Mouse (Mus musculus) midbrain, embryonic 16.5 days (tissue): ENCODE results near the gene Sys1. TPM values are rescaled to one million over a fixed set of nuclear protein-coding genes. Genes with fewer than 3 reads are reported as not detected.

Experiments
- ATAC-seq: fragments of 200-750 bp; cut with Nextera tagmentation; 2 replicates; pipeline ENCODE4 v1.8.0; 2017; ENCODE audit warnings: moderate TSS enrichment
- H3K27ac ChIP-seq: fragments of 300-500 bp; sonication (generic); 2 replicates; pipeline ENCODE4 v1.5.1; 2014; ENCODE audit warnings: mild to moderate bottlenecking, low read length, mixed read lengths
- H3K27me3 ChIP-seq: fragments of 300-500 bp; sonication (generic); 2 replicates; pipeline ENCODE4 v1.6.1; 2014; ENCODE audit warnings: low read depth, low read length, mixed read lengths; ENCODE audit not compliant: control insufficient read depth, insufficient read depth
- H3K36me3 ChIP-seq: fragments of 300-500 bp; sonication (generic); 2 replicates; pipeline ENCODE4 v1.6.1; 2014; ENCODE audit warnings: mild to moderate bottlenecking, low read length, moderate library complexity, mixed read lengths; ENCODE audit not compliant: control insufficient read depth, insufficient read depth
- H3K4me1 ChIP-seq: fragments of 300-500 bp; sonication (generic); 2 replicates; pipeline ENCODE4 v1.6.1; 2014; ENCODE audit warnings: mild to moderate bottlenecking, low read length, mixed read lengths; ENCODE audit not compliant: control insufficient read depth, insufficient read depth
- H3K4me2 ChIP-seq: fragments of 300-500 bp; sonication (generic); 2 replicates; pipeline ENCODE4 v1.6.1; 2014; ENCODE audit warnings: mild to moderate bottlenecking, low read length, mixed read lengths
- H3K4me3 ChIP-seq: fragments of 300-500 bp; sonication (generic); 2 replicates; pipeline ENCODE4 v1.5.1; 2014; ENCODE audit warnings: low read depth, mild to moderate bottlenecking, low read length, moderate library complexity, mixed read lengths
- H3K9ac ChIP-seq: fragments of 300-500 bp; sonication (generic); 2 replicates; pipeline ENCODE4 v1.6.1; 2014; ENCODE audit warnings: low read depth, low read length, mixed read lengths
- H3K9me3 ChIP-seq: fragments of 300-500 bp; sonication (generic); replicated peaks from 2 replicates; pipeline ENCODE4 v1.6.1; 2014; ENCODE audit warnings: mild to moderate bottlenecking, low read length, mixed read lengths; ENCODE audit not compliant: control insufficient read depth, poor library complexity, severe bottlenecking
- WGBS: fragments of 180-500 bp; shearing (Covaris S2); extraction: QIAGEN DNeasy Blood & Tissue Kit; methylation state at CpG from one replicate; pipeline ENCODE4 v1.1.7; 2014; 5-methylcytosine and 5-hydroxymethylcytosine counted together
- polyA plus RNA-seq: library from polyadenylated mRNA; unstranded; fragments of >200 nt; fragmentation: Nextera tagmentation; extraction: Ambion mirVana; gene quantifications from 2 replicates; pipeline ENCODE4 v1.2.1, GENCODE M21; 2015

Sys1 gene
- polyA plus RNA-seq, 1 experiment from 2014 or later: 90.0 TPM

- Histone ChIP-seq H3K27me3 (no peaks in the 10 kb centered on the region), H3K9me3 (0 out of 2 replicates have a peak, but pooled peaks cover 6% of the 10 kb centered on the region), H3K27ac (no peak overlapping the region), H3K4me2 (no peak overlapping the region), H3K4me3 (no peak overlapping the region), H3K9ac (no peak overlapping the region), H3K4me1 (no peaks in the 10 kb centered on the region), H3K36me3 (no peaks in the 10 kb centered on the region)
- 85% methylated on average over 10 of the region's 10 CpGs for WGBS
- no peak for ATAC-seq
Measured at GRCm38 (mm10) chr2:164523301-164523773, 66.6 kb downstream of the Sys1 start.

GRCm38 (mm10) chr2:164528557-164528956, 71.8 kb downstream of the Sys1 start:
- 0 out of 2 replicates have a peak, but pooled peaks cover 2% of the 10 kb centered on the region for H3K9me3 ChIP-seq
- H3K27ac ChIP-seq: no peak overlapping the region
- ATAC-seq: no peak
- no peak overlapping the region for H3K9ac ChIP-seq
- WGBS: 68% methylated on average over 5 of the region's 5 CpGs
- no peak overlapping the region for H3K4me3 ChIP-seq
- no peaks in the 10 kb centered on the region for H3K27me3 ChIP-seq
- H3K4me1 ChIP-seq: no peaks in the 10 kb centered on the region
- H3K4me2 ChIP-seq: no peak overlapping the region
- no peaks in the 10 kb centered on the region for H3K36me3 ChIP-seq

Other genes with a start within 250 kb of the Sys1 start
- gene Wfdc15b, start 235.3 kb upstream of the Sys1 start, polyA plus RNA-seq: not detected in 2 replicates
- not detected in 2 replicates for gene Svs2, start 218.5 kb upstream of the Sys1 start, polyA plus RNA-seq
- not detected in 2 replicates for gene Svs3b, start 200.3 kb upstream of the Sys1 start, polyA plus RNA-seq
- gene Svs4, start 178.5 kb upstream of the Sys1 start, polyA plus RNA-seq: not detected in 2 replicates
- gene Svs3a, start 167.7 kb upstream of the Sys1 start, polyA plus RNA-seq: not detected in 2 replicates
- gene Svs6, start 140.2 kb upstream of the Sys1 start, polyA plus RNA-seq: not detected in 2 replicates
- not detected in 2 replicates for gene Svs5, start 124.2 kb upstream of the Sys1 start, polyA plus RNA-seq
- not detected in 2 replicates for gene Slpi, start 67.9 kb upstream of the Sys1 start, polyA plus RNA-seq
- 0.04 TPM in 1 of 2 replicates, not detected in the other for gene Rbpjl, start 53.8 kb upstream of the Sys1 start, polyA plus RNA-seq
- gene Matn4, start 51.8 kb upstream of the Sys1 start, polyA plus RNA-seq: 0.93 and 1.1 TPM in 2 replicates
- 6.3 and 8.7 TPM in 2 replicates for gene Sdc4, start 13.1 kb upstream of the Sys1 start, polyA plus RNA-seq
- 7.5 and 8.2 TPM in 2 replicates for gene Gm20458, start 4.0 kb downstream of the Sys1 start, polyA plus RNA-seq
- gene Trp53tg5, start 16.8 kb downstream of the Sys1 start, polyA plus RNA-seq: not detected in 2 replicates
- 16.6 and 17.8 TPM in 2 replicates for gene Dbndd2, start 29.1 kb downstream of the Sys1 start, polyA plus RNA-seq
- 87.7 and 97.0 TPM in 2 replicates for gene Pigt, start 40.6 kb downstream of the Sys1 start, polyA plus RNA-seq
- gene Wfdc2, start 105.4 kb downstream of the Sys1 start, polyA plus RNA-seq: 2.3 and 2.5 TPM in 2 replicates
- gene Spint3, start 116.5 kb downstream of the Sys1 start, polyA plus RNA-seq: not detected in 2 replicates
- gene Wfdc6a, start 128.5 kb downstream of the Sys1 start, polyA plus RNA-seq: not detected in 2 replicates
- gene Eppin, start 136.6 kb downstream of the Sys1 start, polyA plus RNA-seq: not detected in 2 replicates
- not detected in 2 replicates for gene Wfdc6b, start 156.6 kb downstream of the Sys1 start, polyA plus RNA-seq
- not detected in 2 replicates for gene Wfdc8, start 156.7 kb downstream of the Sys1 start, polyA plus RNA-seq
- gene Wfdc16, start 181.8 kb downstream of the Sys1 start, polyA plus RNA-seq: not detected in 2 replicates
- not detected in 2 replicates for gene Wfdc10, start 199.1 kb downstream of the Sys1 start, polyA plus RNA-seq
- not detected in 2 replicates for gene Wfdc9, start 199.6 kb downstream of the Sys1 start, polyA plus RNA-seq
- not detected in 2 replicates for gene Wfdc11, start 217.1 kb downstream of the Sys1 start, polyA plus RNA-seq
- not detected in 2 replicates for gene Wfdc13, start 228.1 kb downstream of the Sys1 start, polyA plus RNA-seq
- gene Spint4, start 241.5 kb downstream of the Sys1 start, polyA plus RNA-seq: not detected in 2 replicates